Mouse (Mus musculus) retina, adult 2 months (tissue): ENCODE measurements at regions not wholly inside any gene's neighbourhood (a gene's known extent, or its start where the extent isn't known, plus 50 kb on each side); places are given as distances from the start of the nearest gene placed in this dataset.
"Not testable (repeated sequence)": the region's sequence is repeated elsewhere in the genome, so short reads cannot be mapped to it uniquely, and the experiment has no call there.

ENCODE experiments used
- DNase-seq: peaks from one replicate; pipeline ENCODE4 v3.0.0-alpha.2; 2012; ENCODE audit warnings: low read depth, low spot score

- no peak for DNase-seq
Measured at GRCm38 (mm10) chr3:38320998-38321397, 163.6 kb downstream of the Ankrd50 start.

GRCm38 (mm10) chr3:38312834-38313233, 171.8 kb downstream of the Ankrd50 start:
- no peak for DNase-seq

- no peak for DNase-seq
Measured at GRCm38 (mm10) chr3:38312121-38312520, 172.5 kb downstream of the Ankrd50 start.

GRCm38 (mm10) chr3:38299898-38300751, 184.5 kb downstream of the Ankrd50 start:
- DNase-seq: no peak

- no peak for DNase-seq
Measured at GRCm38 (mm10) chr3:38299236-38299897, 185.3 kb downstream of the Ankrd50 start.

- no peak for DNase-seq
Measured at GRCm38 (mm10) chr3:38297499-38297898, 187.1 kb downstream of the Ankrd50 start.

GRCm38 (mm10) chr3:38289062-38289461, 195.6 kb downstream of the Ankrd50 start:
- no peak for DNase-seq

GRCm38 (mm10) chr3:38283687-38284124, 200.9 kb downstream of the Ankrd50 start:
- DNase-seq: no peak

- DNase-seq: no peak
Measured at GRCm38 (mm10) chr3:38282891-38283290, 201.8 kb downstream of the Ankrd50 start.

- no peak for DNase-seq
Measured at GRCm38 (mm10) chr3:38281683-38282082, 203.0 kb downstream of the Ankrd50 start.

GRCm38 (mm10) chr3:38280876-38281275, 203.8 kb downstream of the Ankrd50 start:
- no peak for DNase-seq

GRCm38 (mm10) chr3:38280105-38280504, 204.5 kb downstream of the Ankrd50 start:
- DNase-seq: no peak

- DNase-seq: no peak
Measured at GRCm38 (mm10) chr3:38276948-38277504, 207.6 kb downstream of the Ankrd50 start.

GRCm38 (mm10) chr3:38275321-38275720, 209.3 kb downstream of the Ankrd50 start:
- no peak for DNase-seq

GRCm38 (mm10) chr3:38270742-38271141, 213.9 kb downstream of the Ankrd50 start:
- no peak for DNase-seq

GRCm38 (mm10) chr3:38268226-38268625, 216.4 kb downstream of the Ankrd50 start:
- DNase-seq: no peak

- no peak for DNase-seq
Measured at GRCm38 (mm10) chr3:38263261-38264141, 221.1 kb downstream of the Ankrd50 start.

GRCm38 (mm10) chr3:38261326-38262075, 223.1 kb downstream of the Ankrd50 start:
- no peak for DNase-seq

- DNase-seq: not testable (repeated sequence)
Measured at GRCm38 (mm10) chr3:38259223-38259622, 225.4 kb downstream of the Ankrd50 start.

GRCm38 (mm10) chr3:38257843-38258290, 226.8 kb downstream of the Ankrd50 start:
- no peak for DNase-seq
